Mouse (Mus musculus): ENCODE data around the gene Nisch. TPM values are rescaled to one million over a fixed set of nuclear protein-coding genes. Genes with fewer than 3 reads are reported as not detected.

Gene Nisch
- total and polyA plus RNA-seq, 2 experiments from 2014 or later = 243 to 419 TPM

- peak; percentile 89 for DNase-seq (ENCODE audit: low spot score)
- Histone ChIP-seq H3K27me3 (ENCODE audit: insufficient read depth, low read length) (no peaks in the 10 kb centered on the region), H3K4me3 (ENCODE audit: low read length) (no peak overlapping the region), H3K36me3 (ENCODE audit: insufficient read depth, low read length) (no peaks in the 10 kb centered on the region), H3K4me2 (ENCODE audit: low read depth, low read length) (no peak overlapping the region), H3K27ac (peak overlapping the region; percentile 36; the same call in 1 of the 2 replicates), H3K9me3 (ENCODE audit: low read length) (no peaks in the 10 kb centered on the region), H3K4me1 (ENCODE audit: insufficient read depth, low read length) (no peaks in the 10 kb centered on the region), H3K9ac (replicated peaks; ENCODE audit: low read length) (no peak overlapping the region)
- 17% methylated on average over 11 of the region's 11 CpGs for WGBS
- TF ChIP-seq CTCF (IDR thresholded peaks at IDR 0.05; ENCODE audit: low read depth) = peak; percentile 93
- peak; percentile 53; the same call in 1 of the 2 replicates for ATAC-seq
Observed at GRCm38 (mm10) chr14:31233996-31234591, 17.3 kb upstream of the Nisch start.

- no peak for TF ChIP-seq CTCF (IDR thresholded peaks at IDR 0.05; ENCODE audit: low read depth)
- Histone ChIP-seq H3K9me3 (ENCODE audit: low read length) (no peaks in the 10 kb centered on the region), H3K4me3 (ENCODE audit: low read length) (no peak overlapping the region), H3K9ac (replicated peaks; ENCODE audit: low read length) (0 out of 2 replicates have a peak overlapping the region, but pooled peaks have one; percentile 2), H3K4me1 (ENCODE audit: insufficient read depth, low read length) (no peaks in the 10 kb centered on the region), H3K4me2 (ENCODE audit: low read depth, low read length) (no peak overlapping the region), H3K27ac (peak overlapping the region; percentile 36; the same call in 1 of the 2 replicates), H3K36me3 (ENCODE audit: insufficient read depth, low read length) (no peaks in the 10 kb centered on the region), H3K27me3 (ENCODE audit: insufficient read depth, low read length) (no peaks in the 10 kb centered on the region)
- DNase-seq (ENCODE audit: low spot score) (no peak), ATAC-seq (peak; percentile 41; the same call in 1 of the 2 replicates)
- WGBS = 83% methylated on average over 14 of the region's 14 CpGs
Observed at GRCm38 (mm10) chr14:31233070-31233995, 16.6 kb upstream of the Nisch start.

GRCm38 (mm10) chr14:31232404-31233069 lies 15.8 kb upstream of the Nisch start:
- no peak overlapping the region for H3K27ac ChIP-seq
- no peak overlapping the region for H3K4me3 ChIP-seq (ENCODE audit: low read length)
- DNase-seq (ENCODE audit: low spot score) = no peak
- no peak for ATAC-seq
- no peaks in the 10 kb centered on the region for H3K27me3 ChIP-seq (ENCODE audit: insufficient read depth, low read length)
- H3K4me1 ChIP-seq (ENCODE audit: insufficient read depth, low read length) = 0 out of 2 replicates have a peak, but pooled peaks cover under 1% of the 10 kb centered on the region
- H3K4me2 ChIP-seq (ENCODE audit: low read depth, low read length) = no peak overlapping the region
- H3K9me3 ChIP-seq (ENCODE audit: low read length) = no peaks in the 10 kb centered on the region
- WGBS = 83% methylated on average over 13 of the region's 13 CpGs
- 0 out of 2 replicates have a peak overlapping the region, but pooled peaks have one; percentile 2 for H3K9ac ChIP-seq (replicated peaks; ENCODE audit: low read length)
- H3K36me3 ChIP-seq (ENCODE audit: insufficient read depth, low read length) = no peaks in the 10 kb centered on the region
- no peak for TF ChIP-seq CTCF (IDR thresholded peaks at IDR 0.05; ENCODE audit: low read depth)

- no peak for TF ChIP-seq CTCF (IDR thresholded peaks at IDR 0.05; ENCODE audit: low read depth)
- no peaks in the 10 kb centered on the region for H3K36me3 ChIP-seq (ENCODE audit: insufficient read depth, low read length)
- DNase-seq (ENCODE audit: low spot score) (no peak), ATAC-seq (no peak)
- no peaks in the 10 kb centered on the region for H3K9me3 ChIP-seq (ENCODE audit: low read length)
- no peak overlapping the region for H3K27ac ChIP-seq
- no peak overlapping the region for H3K9ac ChIP-seq (replicated peaks; ENCODE audit: low read length)
- 0 out of 2 replicates have a peak, but pooled peaks cover 9% of the 10 kb centered on the region for H3K4me1 ChIP-seq (ENCODE audit: insufficient read depth, low read length)
- 79% methylated on average over 8 of the region's 8 CpGs for WGBS
- no peak overlapping the region for H3K4me2 ChIP-seq (ENCODE audit: low read depth, low read length)
- H3K27me3 ChIP-seq (ENCODE audit: insufficient read depth, low read length) = no peaks in the 10 kb centered on the region
- H3K4me3 ChIP-seq (ENCODE audit: low read length) = no peak overlapping the region
Observed at GRCm38 (mm10) chr14:31230442-31230841, 13.7 kb upstream of the Nisch start.

GRCm38 (mm10) chr14:31228234-31228633 lies 11.5 kb upstream of the Nisch start:
- H3K4me3 ChIP-seq (ENCODE audit: low read length) = no peak overlapping the region
- no peaks in the 10 kb centered on the region for H3K9me3 ChIP-seq (ENCODE audit: low read length)
- no peak overlapping the region for H3K27ac ChIP-seq
- H3K36me3 ChIP-seq (ENCODE audit: insufficient read depth, low read length) = no peaks in the 10 kb centered on the region
- 0 out of 2 replicates have a peak, but pooled peaks cover 9% of the 10 kb centered on the region for H3K4me1 ChIP-seq (ENCODE audit: insufficient read depth, low read length)
- no peak for TF ChIP-seq CTCF (IDR thresholded peaks at IDR 0.05; ENCODE audit: low read depth)
- H3K27me3 ChIP-seq (ENCODE audit: insufficient read depth, low read length) = no peaks in the 10 kb centered on the region
- no peak overlapping the region for H3K4me2 ChIP-seq (ENCODE audit: low read depth, low read length)
- no peak overlapping the region for H3K9ac ChIP-seq (replicated peaks; ENCODE audit: low read length)
- 75% methylated on average over 6 of the region's 6 CpGs for WGBS
- DNase-seq (ENCODE audit: low spot score) (no peak), ATAC-seq (no peak)

- Histone ChIP-seq H3K27me3 (ENCODE audit: insufficient read depth, low read length) (no peaks in the 10 kb centered on the region), H3K9ac (replicated peaks; ENCODE audit: low read length) (no peak overlapping the region), H3K4me3 (ENCODE audit: low read length) (no peak overlapping the region), H3K9me3 (ENCODE audit: low read length) (no peaks in the 10 kb centered on the region), H3K4me1 (ENCODE audit: insufficient read depth, low read length) (0 out of 2 replicates have a peak, but pooled peaks cover 9% of the 10 kb centered on the region), H3K36me3 (ENCODE audit: insufficient read depth, low read length) (no peaks in the 10 kb centered on the region), H3K4me2 (ENCODE audit: low read depth, low read length) (no peak overlapping the region), H3K27ac (no peak overlapping the region; the same call in 1 of the 2 replicates)
- ATAC-seq (peak; percentile 84), DNase-seq (ENCODE audit: low spot score) (peak; percentile 72)
- WGBS = 32% methylated on average over 4 of the region's 4 CpGs
- TF ChIP-seq CTCF (IDR thresholded peaks at IDR 0.05; ENCODE audit: low read depth) = no peak
Observed at GRCm38 (mm10) chr14:31226978-31227377, 10.2 kb upstream of the Nisch start.
